Mouse (Mus musculus): ENCODE measurements around the gene Tab2. TPM values are rescaled to one million over a fixed set of nuclear protein-coding genes. Genes with fewer than 3 reads are reported as not detected.

Tab2 gene
- 57.5 and 70.3 TPM in 2 replicates for total RNA-seq (2021)
- long read RNA-seq, experiment 1, full-length matches to known transcripts, result 1 of 7 reads
- long read RNA-seq, experiment 1, partial matches to known transcripts, result 1 of 7 reads
- long read RNA-seq, experiment 1, other reads (novel, unspliced or antisense), result 5 of 7 reads
- long read RNA-seq, experiment 2, partial matches to known transcripts, result 4 of 10 reads
- long read RNA-seq, experiment 2, other reads (novel, unspliced or antisense), result 6 of 10 reads

- peak; percentile 96 for DNase-seq
Measured at GRCm38 (mm10) chr10:7956228-7957001, at the start of gene Tab2. Gene Tab2 (minus strand): TSS chr10:7956230.

- no peak for DNase-seq
Measured at GRCm38 (mm10) chr10:7992258-7992919, 36.4 kb upstream of the Tab2 start.

- DNase-seq, result no peak
Measured at GRCm38 (mm10) chr10:7991596-7991995, 35.6 kb upstream of the Tab2 start.

GRCm38 (mm10) chr10:7987521-7987920 lies 31.5 kb upstream of the Tab2 start:
- no peak for DNase-seq

- no peak for DNase-seq
Measured at GRCm38 (mm10) chr10:7976462-7976861, 20.4 kb upstream of the Tab2 start.

GRCm38 (mm10) chr10:7968747-7969280 lies 12.8 kb upstream of the Tab2 start:
- DNase-seq, result no peak

GRCm38 (mm10) chr10:7967096-7967495 lies 11.1 kb upstream of the Tab2 start:
- DNase-seq, result no peak

- DNase-seq, result no peak
Measured at GRCm38 (mm10) chr10:7959073-7959472, 3.0 kb upstream of the Tab2 start.

- DNase-seq, result peak; percentile 74
Measured at GRCm38 (mm10) chr10:7955634-7956121, 352 bp downstream of the Tab2 start.

- peak; percentile 66 for DNase-seq
Measured at GRCm38 (mm10) chr10:7954989-7955633, 919 bp downstream of the Tab2 start.

- peak; percentile 7 for DNase-seq
Measured at GRCm38 (mm10) chr10:7954627-7954988, 1.4 kb downstream of the Tab2 start.

- DNase-seq, result no peak
Measured at GRCm38 (mm10) chr10:7943006-7943405, 13.0 kb downstream of the Tab2 start.

- DNase-seq, result no peak
Measured at GRCm38 (mm10) chr10:7936556-7937192, 19.4 kb downstream of the Tab2 start.

- no peak for DNase-seq
Measured at GRCm38 (mm10) chr10:7932958-7933357, 23.1 kb downstream of the Tab2 start.

- no peak for DNase-seq
Measured at GRCm38 (mm10) chr10:7928996-7929395, 27.0 kb downstream of the Tab2 start.

GRCm38 (mm10) chr10:7925481-7925880 lies 30.5 kb downstream of the Tab2 start:
- DNase-seq, result no peak

GRCm38 (mm10) chr10:7923433-7923832 lies 32.6 kb downstream of the Tab2 start:
- DNase-seq, result no peak

GRCm38 (mm10) chr10:7911268-7911667 lies 44.8 kb downstream of the Tab2 start:
- no peak for DNase-seq

GRCm38 (mm10) chr10:7907151-7907550 lies 48.9 kb downstream of the Tab2 start:
- DNase-seq, result no peak

- no peak for DNase-seq
Measured at GRCm38 (mm10) chr10:7904157-7904556, 51.9 kb downstream of the Tab2 start.

GRCm38 (mm10) chr10:7900719-7901627 lies 55.1 kb downstream of the Tab2 start:
- DNase-seq, result no peak

Measured in adrenal gland, postnatal 14 days (tissue).